Mouse (Mus musculus) stomach, postnatal 0 days (tissue): ENCODE results near the gene Fbxw9.

Source experiments
- CTCF ChIP-seq: IDR thresholded peaks from 2 replicates; pipeline ENCODE4 v1.5.1; 2016; ENCODE audit warnings: antibody characterized with exemption, low read depth, mild to moderate bottlenecking, moderate library complexity
- EP300 ChIP-seq: optimal IDR thresholded peaks from 2 replicates; pipeline ENCODE3; 2016; ENCODE audit warnings: antibody characterized with exemption

DNA sequence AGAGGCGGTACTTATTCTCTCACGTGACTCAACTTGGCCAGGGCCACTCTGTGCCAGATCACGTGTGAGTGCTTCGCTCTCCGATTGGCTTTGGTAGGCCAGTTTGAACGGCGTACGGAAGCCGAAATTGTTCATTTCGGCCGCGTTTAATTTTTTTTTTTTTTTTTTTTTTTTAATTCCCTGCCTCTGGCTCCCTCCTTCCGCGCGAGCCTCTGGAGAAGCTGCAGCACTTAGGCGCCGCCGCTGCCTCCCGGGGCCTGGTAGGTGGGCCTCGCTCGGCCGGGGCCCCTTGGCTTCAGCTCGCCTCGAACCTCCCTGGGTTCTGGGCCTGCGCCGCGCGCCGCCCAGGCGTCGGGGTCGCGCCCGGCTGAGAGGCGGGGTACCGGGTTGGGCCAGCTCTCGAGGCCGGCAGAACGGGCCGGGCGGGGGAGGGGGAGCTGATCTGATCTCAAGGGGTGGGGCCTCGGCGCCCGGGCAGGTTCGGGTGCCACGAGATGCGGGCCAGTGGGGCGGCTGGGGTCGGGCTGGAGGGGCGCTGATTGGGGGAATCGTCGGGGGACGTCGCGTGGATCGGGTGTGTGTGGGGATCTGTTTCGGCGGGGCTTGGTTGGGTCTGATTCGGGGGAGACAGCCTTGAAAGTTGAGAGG lies 23.0 kb upstream of the Fbxw9 start, which contains the start of gene Tnpo2:
- TF ChIP-seq CTCF, result no peak
- TF ChIP-seq EP300, result no peak
